Mouse (Mus musculus) ovary, adult 2 months (tissue): ENCODE data around the gene Gucy1b2. TPM values are rescaled to one million over a fixed set of nuclear protein-coding genes. Genes with fewer than 3 reads are reported as not detected.

Source experiments
- polyA plus RNA-seq: library from polyadenylated mRNA; depleted of rRNA; stranded (reverse); fragments of >200 nt; gene quantifications from 2 replicates; pipeline ENCODE4 v1.2.3, GENCODE M21; 2012; rRNA removed

Gucy1b2 gene
- polyA plus RNA-seq = not detected in 2 replicates

DNA sequence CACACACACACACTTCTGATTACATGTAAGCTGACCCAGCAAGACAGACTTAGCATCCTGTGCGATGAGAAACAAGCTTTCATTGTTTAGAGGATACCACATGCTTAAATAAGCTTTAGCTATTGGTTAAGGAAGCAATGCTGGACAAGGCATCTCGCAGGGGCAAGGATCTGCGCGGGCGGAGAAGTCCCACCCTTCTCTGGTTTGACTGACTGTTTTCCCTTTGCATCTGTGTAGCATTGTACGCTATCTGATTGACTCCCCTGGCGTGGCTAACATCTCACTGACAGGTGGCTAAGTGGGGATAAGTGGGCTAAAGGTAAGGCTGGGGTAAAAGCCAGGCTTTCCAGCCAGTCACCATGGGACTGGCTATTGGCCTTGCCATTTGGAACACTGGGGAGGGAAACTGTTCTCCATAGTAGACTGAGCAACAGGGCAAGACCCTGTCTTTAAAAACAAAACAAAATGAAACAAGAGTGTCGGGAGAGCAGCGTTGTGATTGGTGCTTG, at the start of gene Gucy1b2:
Gene Gucy1b2, minus strand, starts transcription at position 51 of the 509 bp plus-strand sequence.

Other genes starting within 250 kb of the Gucy1b2 start
- gene Rnaseh2b, start 163.7 kb downstream of the Gucy1b2 start, polyA plus RNA-seq = 1.5 and 2.1 TPM in 2 replicates
- 3.3 and 5.8 TPM in 2 replicates for gene Dleu7, start 163.2 kb downstream of the Gucy1b2 start, polyA plus RNA-seq
- gene Fam124a, start 99.4 kb upstream of the Gucy1b2 start, polyA plus RNA-seq = 8.4 and 10.7 TPM in 2 replicates
- gene Gm4131, start 110.6 kb upstream of the Gucy1b2 start, polyA plus RNA-seq = not detected in 2 replicates
- not detected in 2 replicates for gene Serpine3, start 207.4 kb upstream of the Gucy1b2 start, polyA plus RNA-seq